Mouse (Mus musculus): ENCODE results near the gene Ywhae. TPM values are rescaled to one million over a fixed set of nuclear protein-coding genes. Genes with fewer than 3 reads are reported as not detected.

The Ywhae gene
- polyA plus RNA-seq, 1 experiment from 2014 or later: 667 TPM

Other genes with a start within 250 kb of the Ywhae start
- gene Prpf8, start 246.1 kb upstream of the Ywhae start, polyA plus RNA-seq (2015; fragmentation: Nextera tagmentation; extraction: Ambion mirVana): 24.8 and 37.1 TPM in 2 replicates
- 7.7 and 9.2 TPM in 2 replicates for gene Rilp, start 222.8 kb upstream of the Ywhae start, polyA plus RNA-seq (2015; fragmentation: Nextera tagmentation; extraction: Ambion mirVana)
- gene Scarf1, start 219.3 kb upstream of the Ywhae start, polyA plus RNA-seq (2015; fragmentation: Nextera tagmentation; extraction: Ambion mirVana): 10.4 and 13.0 TPM in 2 replicates
- 2.6 and 5.1 TPM in 2 replicates for gene Slc43a2, start 201.2 kb upstream of the Ywhae start, polyA plus RNA-seq (2015; fragmentation: Nextera tagmentation; extraction: Ambion mirVana)
- gene Pitpna, start 144.8 kb upstream of the Ywhae start, polyA plus RNA-seq (2015; fragmentation: Nextera tagmentation; extraction: Ambion mirVana): 63.4 and 75.2 TPM in 2 replicates
- 19.6 and 28.8 TPM in 2 replicates for gene Inpp5k, start 101.9 kb upstream of the Ywhae start, polyA plus RNA-seq (2015; fragmentation: Nextera tagmentation; extraction: Ambion mirVana)
- gene Myo1c, start 82.4 kb upstream of the Ywhae start, polyA plus RNA-seq (2015; fragmentation: Nextera tagmentation; extraction: Ambion mirVana): 62.1 and 79.0 TPM in 2 replicates
- 82.3 and 95.8 TPM in 2 replicates for gene Crk, start 53.6 kb upstream of the Ywhae start, polyA plus RNA-seq (2015; fragmentation: Nextera tagmentation; extraction: Ambion mirVana)
- 0.13 and 0.51 TPM in 2 replicates for gene Doc2b, start 63.2 kb downstream of the Ywhae start, polyA plus RNA-seq (2015; fragmentation: Nextera tagmentation; extraction: Ambion mirVana)
- 5.1 and 5.2 TPM in 2 replicates for gene Rph3al, start 205.6 kb downstream of the Ywhae start, polyA plus RNA-seq (2015; fragmentation: Nextera tagmentation; extraction: Ambion mirVana)

Measured in heart, embryonic 15.5 days (tissue).